Mouse (Mus musculus) heart, embryonic 13.5 days (tissue): ENCODE results near the gene Znrf3. TPM values are rescaled to one million over a fixed set of nuclear protein-coding genes. Genes with fewer than 3 reads are reported as not detected.
"Not testable (repeated sequence)": the region's sequence is repeated elsewhere in the genome, so short reads cannot be mapped to it uniquely, and the experiment has no call there.

ENCODE experiments used
- ATAC-seq: fragments of 200-750 bp; cut with Nextera tagmentation; 2 replicates; pipeline ENCODE4 v1.8.0; 2017; ENCODE audit warnings: moderate TSS enrichment; ENCODE audit not compliant: insufficient number of reproducible peaks, low FRiP score, low TSS enrichment; ENCODE audit errors: extremely low read depth
- H3K27ac ChIP-seq: fragments of 300-500 bp; sonication (generic); replicated peaks from 2 replicates; pipeline ENCODE4 v1.5.1; 2015; ENCODE audit warnings: moderate library complexity, mild to moderate bottlenecking, inconsistent platforms
- H3K27me3 ChIP-seq: fragments of 300-500 bp; sonication (generic); replicated peaks from 2 replicates; pipeline ENCODE4 v1.6.1; 2015; ENCODE audit warnings: mild to moderate bottlenecking, inconsistent platforms
- H3K36me3 ChIP-seq: fragments of 300-500 bp; sonication (generic); 2 replicates; pipeline ENCODE4 v1.6.1; 2015; ENCODE audit warnings: mild to moderate bottlenecking, inconsistent platforms
- H3K4me1 ChIP-seq: fragments of 300-500 bp; sonication (generic); 2 replicates; pipeline ENCODE4 v1.6.1; 2015; ENCODE audit warnings: inconsistent platforms
- H3K4me2 ChIP-seq: fragments of 300-500 bp; sonication (generic); 2 replicates; pipeline ENCODE4 v1.6.1; 2015; ENCODE audit warnings: inconsistent platforms, mild to moderate bottlenecking, moderate library complexity
- H3K4me3 ChIP-seq: fragments of 300-500 bp; sonication (generic); 2 replicates; pipeline ENCODE4 v1.5.1; 2015; ENCODE audit warnings: moderate library complexity, mild to moderate bottlenecking, inconsistent platforms
- H3K9ac ChIP-seq: fragments of 300-500 bp; sonication (generic); 2 replicates; pipeline ENCODE4 v1.6.1; 2015; ENCODE audit warnings: inconsistent platforms, mild to moderate bottlenecking, moderate library complexity
- H3K9me3 ChIP-seq: fragments of 300-500 bp; sonication (generic); 2 replicates; pipeline ENCODE4 v1.6.1; 2016; ENCODE audit warnings: inconsistent platforms
- WGBS: fragments of 180-500 bp; shearing (Covaris S2); methylation state at CpG from one replicate; pipeline ENCODE4 v1.1.7; 2015; ENCODE audit warnings: mixed read lengths; 5-methylcytosine and 5-hydroxymethylcytosine counted together
- polyA plus RNA-seq: library from polyadenylated mRNA; unstranded; fragments of >200 nt; fragmentation: Nextera tagmentation; extraction: Ambion mirVana; gene quantifications from 2 replicates; pipeline ENCODE4 v1.2.1, GENCODE M21; 2015

Gene Znrf3
- polyA plus RNA-seq, result 7.6 and 8.6 TPM in 2 replicates

DNA sequence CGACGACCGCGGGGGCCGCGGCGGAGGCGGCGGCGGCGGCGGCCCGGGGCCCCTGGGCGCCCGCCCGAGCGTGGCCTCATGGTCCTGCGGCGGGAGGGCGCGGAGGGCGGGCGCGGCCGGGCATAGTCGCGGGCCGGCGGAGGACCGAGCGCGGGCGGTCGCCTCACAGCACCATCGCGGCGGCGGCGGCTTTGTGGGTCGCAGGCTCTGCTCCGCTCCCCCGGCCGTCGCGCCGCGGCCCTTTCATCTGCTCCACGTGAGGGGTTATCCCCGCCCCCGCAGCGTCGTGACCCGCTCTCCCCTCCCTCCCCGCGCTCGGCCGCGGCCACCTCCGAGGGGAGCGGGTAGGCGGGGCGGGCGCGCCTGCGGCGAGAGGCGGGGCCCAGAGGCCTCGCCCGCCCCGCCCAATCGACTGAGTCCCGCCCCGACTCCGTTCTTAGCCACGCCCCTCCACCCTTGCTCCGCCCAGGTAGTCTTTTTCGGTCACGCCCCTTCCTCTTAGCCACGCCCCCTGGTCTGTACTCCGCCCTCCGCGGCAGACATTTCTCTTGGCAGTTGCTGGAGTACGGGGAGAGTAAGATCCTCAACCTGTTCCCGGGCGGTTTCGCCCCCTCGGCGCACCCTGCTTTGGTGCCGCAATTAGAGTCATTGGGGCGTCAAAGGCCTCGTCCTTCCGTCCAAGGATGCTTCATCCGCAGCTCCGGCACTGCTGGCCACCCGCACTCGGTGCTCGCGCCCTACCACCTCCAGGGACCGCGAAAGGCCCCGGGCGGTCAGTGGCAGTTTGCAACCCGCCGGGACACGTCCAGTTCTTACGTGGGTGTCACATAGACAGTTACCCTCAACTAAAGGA lies at the start of gene Znrf3:
Znrf3 (minus strand) TSS at position 249 of the 853 bp plus-strand sequence.
- H3K9me3 ChIP-seq, result no peaks in the 10 kb centered on the region
- H3K9ac ChIP-seq, result peak within 1 kb of the TSS; percentile 89
- WGBS, result under 1% methylated on average over 59 of the region's 106 CpGs
- H3K4me2 ChIP-seq, result peak within 1 kb of the TSS; percentile 97
- H3K4me1 ChIP-seq, result peaks cover 39% of the 10 kb centered on the region
- ATAC-seq, result peak; percentile 95
- H3K27ac ChIP-seq, result peak within 1 kb of the TSS; percentile 80
- peaks cover 7% of the 10 kb centered on the region; the same call in 1 of the 2 replicates for H3K27me3 ChIP-seq
- no peaks in the 10 kb centered on the region for H3K36me3 ChIP-seq
- H3K4me3 ChIP-seq, result peak within 1 kb of the TSS; percentile 84

DNA sequence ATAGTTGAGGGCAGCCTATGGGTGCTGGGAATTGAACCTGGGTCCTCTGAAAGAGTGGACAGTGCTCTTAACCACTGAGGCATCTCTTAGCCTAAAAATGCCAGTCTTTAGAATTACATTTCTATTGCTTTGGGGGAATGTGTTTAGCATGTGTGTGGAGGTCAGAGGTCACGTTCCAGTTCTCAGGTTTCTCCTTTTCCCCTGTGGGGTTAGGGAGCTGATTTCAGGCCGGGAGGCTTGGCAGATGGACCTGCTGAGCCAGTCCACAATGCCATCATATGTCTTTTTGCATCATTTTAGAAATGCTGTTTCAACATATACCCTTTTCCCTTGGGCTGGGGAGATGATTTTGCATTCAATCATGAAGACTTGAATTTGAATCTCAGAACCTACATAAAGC lies 49.2 kb upstream of the Znrf3 start:
- no peak for ATAC-seq
- Histone ChIP-seq H3K4me3 (no peak overlapping the region), H3K9me3 (no peaks in the 10 kb centered on the region), H3K9ac (no peak overlapping the region), H3K4me2 (no peak overlapping the region), H3K27ac (no peak overlapping the region), H3K36me3 (no peaks in the 10 kb centered on the region), H3K4me1 (no peaks in the 10 kb centered on the region), H3K27me3 (no peaks in the 10 kb centered on the region)
- 58% methylated on average over 2 of the region's 2 CpGs for WGBS

DNA sequence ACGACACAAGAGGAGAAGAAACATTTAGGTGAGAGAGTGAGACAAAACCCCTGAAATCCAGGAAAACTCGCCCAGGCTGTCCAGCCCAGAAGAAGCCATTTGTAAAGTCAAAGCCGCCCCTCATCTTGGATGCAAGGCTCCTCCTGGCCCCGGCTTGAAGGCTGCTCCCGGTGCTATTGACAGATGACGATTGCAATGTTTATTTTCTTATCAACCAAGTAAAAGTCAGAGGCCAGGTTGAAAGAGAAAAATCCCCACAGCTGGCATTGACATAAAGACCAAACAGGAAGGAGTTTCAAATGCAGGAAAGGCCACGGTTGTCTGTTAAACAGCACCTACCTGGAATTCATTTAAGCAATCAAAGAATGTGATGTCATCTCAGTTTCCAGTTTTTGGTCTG lies 47.3 kb upstream of the Znrf3 start:
- Histone ChIP-seq H3K4me2 (no peak overlapping the region), H3K9ac (no peak overlapping the region), H3K9me3 (no peaks in the 10 kb centered on the region), H3K27me3 (no peaks in the 10 kb centered on the region), H3K4me1 (no peaks in the 10 kb centered on the region), H3K4me3 (no peak overlapping the region), H3K27ac (no peak overlapping the region), H3K36me3 (no peaks in the 10 kb centered on the region)
- ATAC-seq, result no peak
- 36% methylated on average over 7 of the region's 7 CpGs for WGBS

DNA sequence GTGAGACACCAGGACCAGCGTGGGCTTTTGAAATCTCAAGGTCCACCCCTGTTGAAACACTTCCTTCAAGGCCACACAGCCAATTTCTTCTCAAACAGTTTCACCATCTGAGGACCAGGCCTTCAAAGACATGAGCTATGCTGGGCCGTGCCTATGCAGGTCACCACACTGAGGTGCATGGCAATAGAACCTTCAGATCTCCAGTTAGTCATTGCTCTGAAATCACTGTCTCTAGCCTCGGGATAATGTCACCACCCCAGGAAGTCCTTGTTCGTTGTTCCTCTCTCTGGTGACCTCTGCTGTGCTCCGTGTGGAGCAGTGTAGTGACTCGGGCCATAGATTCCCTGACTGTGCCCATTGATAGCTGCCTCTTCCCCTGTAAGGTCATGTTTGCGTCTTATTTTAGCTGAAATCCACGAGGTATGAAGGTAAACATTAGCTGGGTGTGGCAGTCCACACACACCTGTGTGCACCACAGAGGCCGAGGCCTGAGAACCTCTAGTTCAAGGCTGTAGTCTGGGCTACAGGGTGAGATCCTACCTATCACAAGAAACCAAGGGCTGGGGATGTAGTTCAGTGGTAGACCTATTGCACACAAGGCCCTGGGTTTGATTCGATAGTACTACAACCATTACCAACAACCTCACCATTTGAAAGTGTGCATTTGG lies 46.5 kb upstream of the Znrf3 start:
- Histone ChIP-seq H3K27me3 (no peaks in the 10 kb centered on the region), H3K27ac (no peak overlapping the region), H3K9me3 (no peaks in the 10 kb centered on the region), H3K4me2 (no peak overlapping the region), H3K36me3 (no peaks in the 10 kb centered on the region), H3K4me3 (no peak overlapping the region), H3K4me1 (no peaks in the 10 kb centered on the region), H3K9ac (no peak overlapping the region)
- 72% methylated on average over 10 of the region's 10 CpGs for WGBS
- no peak for ATAC-seq

DNA sequence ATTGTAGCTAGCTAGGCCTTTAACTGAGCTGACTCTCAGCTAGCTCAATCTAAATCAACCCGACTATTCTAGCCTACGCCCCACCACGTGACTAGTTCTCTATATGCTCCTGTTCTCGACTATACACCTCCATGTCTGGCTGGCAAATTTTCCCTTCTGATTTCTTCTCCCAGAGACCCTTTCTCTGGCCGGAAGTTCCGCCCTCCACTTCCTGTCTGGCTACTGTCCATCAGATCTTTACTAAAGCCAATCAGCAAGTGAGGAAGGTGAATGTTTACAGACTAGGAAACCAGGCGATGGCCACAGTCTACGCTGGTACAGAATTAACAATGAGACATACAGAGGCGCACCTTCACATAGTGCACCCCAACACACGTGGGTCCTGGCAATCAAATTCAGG lies 44.8 kb upstream of the Znrf3 start:
- H3K27ac ChIP-seq, H3K4me2 ChIP-seq, ATAC-seq, H3K4me3 ChIP-seq, H3K27me3 ChIP-seq, H3K9me3 ChIP-seq, H3K9ac ChIP-seq, H3K36me3 ChIP-seq, H3K4me1 ChIP-seq: not testable (repeated sequence)
- 78% methylated on average over 10 of the region's 10 CpGs for WGBS

DNA sequence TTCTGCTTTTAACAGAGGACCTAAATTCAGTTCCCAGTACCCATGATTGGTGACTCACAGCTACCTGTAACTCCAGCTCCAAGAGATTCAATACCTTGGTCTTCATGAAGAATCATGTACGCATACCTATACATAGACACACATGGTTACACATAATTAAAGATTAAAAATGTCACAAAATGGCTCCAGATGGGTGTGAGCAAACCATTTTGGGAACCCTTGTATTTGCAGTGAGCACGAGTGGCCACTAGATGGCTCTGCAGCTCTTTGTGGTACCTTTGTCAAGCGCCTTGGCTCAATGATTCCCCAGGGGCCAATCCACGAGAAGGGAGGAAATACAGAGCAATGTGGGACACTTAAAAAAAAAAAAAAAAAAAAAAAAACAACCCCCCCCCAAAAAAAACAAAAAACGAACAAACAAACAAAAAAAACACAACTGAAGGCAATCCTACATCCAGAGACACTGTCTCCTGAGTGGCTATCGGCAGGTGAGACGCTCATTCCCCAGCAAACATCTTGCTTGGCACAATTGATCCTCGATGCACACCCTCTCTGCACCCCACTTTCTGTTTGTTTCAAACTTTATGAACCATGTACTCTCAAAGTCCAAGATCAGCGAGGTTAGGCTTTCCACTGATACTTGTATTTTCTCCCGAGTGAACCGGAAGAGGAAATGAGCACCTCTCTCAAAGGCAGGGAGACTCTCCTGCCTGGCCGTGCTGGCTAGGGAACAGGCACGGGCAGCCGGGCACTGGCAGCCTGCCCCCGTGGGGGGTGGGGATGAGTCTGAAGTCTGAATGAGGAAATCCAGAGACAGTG lies 40.8 kb upstream of the Znrf3 start:
- Histone ChIP-seq H3K27me3 (no peaks in the 10 kb centered on the region), H3K4me3 (peak overlapping the region; percentile 50), H3K4me1 (peaks cover 6% of the 10 kb centered on the region; the same call in 1 of the 2 replicates), H3K4me2 (peak overlapping the region; percentile 73), H3K9ac (peak overlapping the region; percentile 77), H3K27ac (peak overlapping the region; percentile 36), H3K9me3 (no peaks in the 10 kb centered on the region), H3K36me3 (no peaks in the 10 kb centered on the region)
- ATAC-seq, result no peak
- WGBS, result 11% methylated on average over 15 of the region's 15 CpGs

DNA sequence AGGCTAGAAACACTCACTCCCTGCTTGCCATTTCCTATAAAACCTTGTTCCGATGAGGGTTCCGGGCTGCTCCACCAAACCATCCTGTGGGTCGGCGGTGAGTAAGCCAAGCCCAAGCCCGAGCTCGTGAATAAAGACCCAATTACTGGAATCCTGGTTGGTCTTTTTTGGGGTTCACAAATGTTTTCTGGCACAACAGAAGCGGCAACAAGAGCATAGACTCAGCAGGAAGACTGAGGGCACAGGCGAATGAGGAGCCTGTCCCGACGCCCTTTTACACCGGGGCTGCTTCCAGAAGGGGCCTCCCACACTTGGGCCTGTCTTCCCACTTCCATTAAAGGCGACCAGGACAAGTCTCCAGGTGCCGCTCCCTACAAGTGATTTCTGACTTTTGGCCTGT lies 37.9 kb upstream of the Znrf3 start:
- Histone ChIP-seq H3K36me3 (no peaks in the 10 kb centered on the region), H3K9ac (no peak overlapping the region), H3K4me3 (no peak overlapping the region), H3K4me1 (peaks cover 6% of the 10 kb centered on the region; the same call in 1 of the 2 replicates), H3K4me2 (no peak overlapping the region), H3K27me3 (no peaks in the 10 kb centered on the region), H3K27ac (no peak overlapping the region), H3K9me3 (no peaks in the 10 kb centered on the region)
- ATAC-seq, result no peak
- 79% methylated on average over 13 of the region's 13 CpGs for WGBS

DNA sequence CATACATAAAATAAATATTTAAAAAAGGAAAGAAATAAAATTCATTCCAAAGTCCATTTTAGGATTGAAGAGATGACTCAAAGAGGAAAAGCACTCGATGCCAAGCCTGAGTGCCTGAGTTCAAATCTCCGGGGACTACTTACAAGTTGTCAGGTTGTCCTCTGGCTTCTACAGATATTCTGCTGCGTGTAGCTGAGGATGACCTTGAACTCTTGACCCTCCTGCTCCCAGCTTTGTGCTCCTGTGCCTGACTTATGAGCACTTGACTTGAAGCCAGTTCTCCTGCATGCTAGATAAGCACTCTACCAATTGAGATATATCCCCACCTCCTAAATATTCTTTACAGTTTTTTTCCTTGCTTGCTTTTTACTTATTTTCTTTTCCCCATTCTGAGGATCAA lies 34.2 kb upstream of the Znrf3 start:
- Histone ChIP-seq H3K4me3 (no peak overlapping the region), H3K36me3 (no peaks in the 10 kb centered on the region), H3K4me1 (no peaks in the 10 kb centered on the region), H3K9ac (no peak overlapping the region), H3K27me3 (no peaks in the 10 kb centered on the region), H3K27ac (no peak overlapping the region), H3K9me3 (no peaks in the 10 kb centered on the region), H3K4me2 (no peak overlapping the region)
- WGBS, result 70% methylated on average over 3 of the region's 3 CpGs
- ATAC-seq, result no peak

DNA sequence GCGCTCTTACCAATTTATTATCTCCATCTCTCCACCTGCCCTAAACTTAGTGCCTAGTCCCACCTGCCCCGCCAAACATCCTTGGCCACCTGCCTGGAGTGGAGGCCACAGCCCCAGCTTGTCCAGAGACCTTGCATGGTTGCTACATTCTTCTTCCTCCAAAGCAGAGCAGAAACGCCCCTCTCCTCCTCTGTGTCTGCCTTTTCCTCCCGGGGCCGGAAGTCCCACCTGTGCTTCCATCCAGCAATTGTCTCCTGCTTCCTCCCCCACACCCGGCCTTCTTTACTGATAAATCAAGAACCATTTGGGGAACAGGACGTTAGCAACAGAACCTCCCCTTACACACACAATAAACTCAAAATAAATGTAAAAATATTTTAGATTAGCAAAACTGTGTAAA lies 33.5 kb upstream of the Znrf3 start:
- no peaks in the 10 kb centered on the region for H3K9me3 ChIP-seq
- no peak overlapping the region for H3K4me3 ChIP-seq
- no peaks in the 10 kb centered on the region for H3K36me3 ChIP-seq
- no peaks in the 10 kb centered on the region for H3K27me3 ChIP-seq
- no peak overlapping the region for H3K4me2 ChIP-seq
- 69% methylated on average over 7 of the region's 7 CpGs for WGBS
- H3K4me1 ChIP-seq, result no peaks in the 10 kb centered on the region
- no peak overlapping the region for H3K27ac ChIP-seq
- no peak overlapping the region for H3K9ac ChIP-seq
- ATAC-seq, result no peak

DNA sequence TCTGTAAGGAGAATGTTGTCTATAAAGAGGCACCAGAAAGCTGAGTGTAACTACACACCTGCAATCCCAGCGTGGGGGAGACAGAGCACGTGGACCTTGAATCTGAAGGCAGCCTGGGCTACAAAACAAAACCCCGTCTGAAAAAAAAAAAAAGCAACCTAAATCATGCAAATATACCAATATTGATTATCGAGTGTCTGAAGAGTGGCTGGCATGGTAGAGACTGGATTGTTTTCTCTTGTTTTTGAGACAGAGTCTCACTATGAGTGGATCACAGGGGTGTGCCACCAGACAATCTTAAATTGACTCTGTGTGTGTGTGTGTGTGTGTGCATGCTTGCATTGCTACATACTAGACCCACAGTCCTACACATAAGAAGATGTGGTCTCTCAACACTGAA lies 32.2 kb upstream of the Znrf3 start:
- no peaks in the 10 kb centered on the region for H3K27me3 ChIP-seq

DNA sequence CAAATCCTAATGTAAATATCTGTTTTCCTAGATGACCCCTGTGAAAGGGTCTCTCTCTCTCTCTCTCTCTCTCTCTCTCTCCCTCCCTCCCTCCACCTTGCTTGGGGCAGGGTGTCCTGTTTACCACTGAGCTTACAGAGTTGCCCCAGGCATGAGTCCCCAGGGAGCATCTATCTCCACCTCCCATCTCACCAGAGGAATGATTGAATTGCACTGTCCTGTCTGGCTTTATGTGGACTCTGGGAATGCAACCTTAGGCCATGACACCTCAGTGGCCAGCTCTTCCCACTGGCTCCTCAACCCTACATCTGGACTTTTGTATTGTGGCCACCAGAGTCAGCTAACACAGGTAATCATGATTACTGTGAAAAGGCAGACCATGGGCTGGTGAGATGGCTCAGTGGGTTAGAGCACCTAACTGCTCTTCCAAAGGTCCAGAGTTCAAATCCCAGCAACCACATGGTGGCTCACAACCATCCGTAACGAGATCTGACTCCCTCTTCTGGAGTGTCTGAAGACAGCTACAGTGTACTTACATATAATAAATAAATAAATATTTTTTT lies 31.0 kb upstream of the Znrf3 start:
- not testable (repeated sequence) for H3K27me3 ChIP-seq, H3K4me2 ChIP-seq, H3K4me1 ChIP-seq, ATAC-seq, H3K4me3 ChIP-seq, H3K9ac ChIP-seq, H3K36me3 ChIP-seq, H3K9me3 ChIP-seq, H3K27ac ChIP-seq
- 89% methylated on average over 2 of the region's 2 CpGs for WGBS

More for the DNA sequence above, 32.2 kb upstream of the Znrf3 start:
- no peak overlapping the region for H3K4me2 ChIP-seq
- no peaks in the 10 kb centered on the region for H3K9me3 ChIP-seq
- ATAC-seq, result no peak
- 81% methylated on average over 4 of the region's 4 CpGs for whole genome bisulfite sequencing
- H3K4me1 ChIP-seq, result no peaks in the 10 kb centered on the region
- H3K4me3 ChIP-seq, result no peak overlapping the region
- no peaks in the 10 kb centered on the region for H3K36me3 ChIP-seq
- no peak overlapping the region for H3K27ac ChIP-seq
- H3K9ac ChIP-seq, result no peak overlapping the region
